Comparison of ENCODE assay signal across 8 mouse cellular contexts in genomic region chr14:30479361-30479948, GRCm38 (mm10). TPM values are rescaled to one million over a fixed set of nuclear protein-coding genes. Genes with fewer than 3 reads are reported as not detected.
DNase-seq lines count a peak whose midpoint lies in the region; ATAC-seq lines count a peak whose summit lies in the region.

Gene Dcp1a, plus strand, starts transcription at chr14:30479535.

- peak within 1 kb of the TSS; percentile 88 to 94 for H3K4me3 ChIP-seq in heart, embryonic 14.5 days (ENCODE audit: control insufficient read depth in 1 of 2, insufficient read depth in 1 of 2, low read depth in 1 of 2, low read length in 2 of 2)
- H3K4me3 ChIP-seq in liver, embryonic 13.5 days (replicated peaks), result peak within 1 kb of the TSS; percentile 93
- peak within 1 kb of the TSS; percentile 94 for H3K4me3 ChIP-seq in stomach, embryonic 16.5 days (replicated peaks; ENCODE audit: low read length)

- no peaks in the 10 kb centered on the region for H3K27me3 ChIP-seq in heart, embryonic 14.5 days (ENCODE audit: control insufficient read depth, insufficient read depth, low read length)
- H3K27me3 ChIP-seq in liver, embryonic 13.5 days, result no peaks in the 10 kb centered on the region
- H3K27me3 ChIP-seq in stomach, embryonic 16.5 days (ENCODE audit: control insufficient read depth, insufficient read depth, low read length), result no peaks in the 10 kb centered on the region

- peak within 1 kb of the TSS; percentile 92 for H3K9ac ChIP-seq in heart, embryonic 14.5 days (ENCODE audit: low read length)
- peak within 1 kb of the TSS; percentile 92 for H3K9ac ChIP-seq in liver, embryonic 13.5 days
- H3K9ac ChIP-seq in stomach, embryonic 16.5 days (ENCODE audit: low read length), result peak within 1 kb of the TSS; percentile 94

- peak; percentile 82 for DNase-seq in c-Kit-negative CD71-positive TER-119-positive erythroid progenitor cells, embryonic 14.5 days (ENCODE audit: low read depth, low spot score)
- DNase-seq in fibroblast of lung, adult 2 months (ENCODE audit: low read depth), result peak; percentile 94
- peak; percentile 97 for DNase-seq in kidney, postnatal 14 days
- peak; percentile 93 for DNase-seq in liver, embryonic 13.5 days
- DNase-seq in neural tube, embryonic 10.5 days (ENCODE audit: extremely low spot score, low spot score), result peak; percentile 94

- H3K4me2 ChIP-seq in heart, embryonic 14.5 days (ENCODE audit: low read length), result peak within 1 kb of the TSS; percentile 82
- H3K4me2 ChIP-seq in liver, embryonic 13.5 days, result peak within 1 kb of the TSS; percentile 89
- H3K4me2 ChIP-seq in stomach, embryonic 16.5 days (ENCODE audit: low read depth, low read length), result peak within 1 kb of the TSS; percentile 57

- peaks cover 26% of the 10 kb centered on the region for H3K36me3 ChIP-seq in heart, embryonic 14.5 days (ENCODE audit: control insufficient read depth, insufficient read depth, low read length)
- peaks cover 25% of the 10 kb centered on the region for H3K36me3 ChIP-seq in liver, embryonic 13.5 days
- 0 out of 2 replicates have a peak, but pooled peaks cover 4% of the 10 kb centered on the region for H3K36me3 ChIP-seq in stomach, embryonic 16.5 days (ENCODE audit: control insufficient read depth, insufficient read depth, low read length)

- H3K9me3 ChIP-seq in heart, embryonic 14.5 days (ENCODE audit: control insufficient read depth, low read length), result no peaks in the 10 kb centered on the region
- H3K9me3 ChIP-seq in liver, embryonic 13.5 days (replicated peaks), result no peaks in the 10 kb centered on the region
- H3K9me3 ChIP-seq in stomach, embryonic 16.5 days (replicated peaks; ENCODE audit: control insufficient read depth, low read length), result no peaks in the 10 kb centered on the region

- ATAC-seq in CD4-positive, CD25-positive, alpha-beta regulatory T cell, adult 4 months, result peak; percentile 99
- peak; percentile 97 for ATAC-seq in heart, embryonic 14.5 days (ENCODE audit: insufficient number of reproducible peaks, insufficient read depth, low FRiP score, low read depth)
- ATAC-seq in liver, embryonic 13.5 days (ENCODE audit: low read depth), result peak; percentile 99
- peak; percentile 99 for ATAC-seq in stomach, embryonic 16.5 days (ENCODE audit: insufficient read depth, low FRiP score)

- WGBS in heart, embryonic 14.5 days, result 1% methylated on average over 39 of the region's 39 CpGs
- WGBS in liver, embryonic 13.5 days (ENCODE audit: insufficient replicate concordance), result under 1% methylated on average over 39 of the region's 39 CpGs
- under 1% methylated on average over 39 of the region's 39 CpGs for WGBS in stomach, embryonic 16.5 days

- peaks cover 0 to 9% of the 10 kb centered on the region in 2 experiments; a peak in 2 of 4 replicates for H3K4me1 ChIP-seq in heart, embryonic 14.5 days (ENCODE audit: control insufficient read depth in 2 of 2, insufficient read depth in 2 of 2, low read length in 2 of 2)
- H3K4me1 ChIP-seq in liver, embryonic 13.5 days (replicated peaks), result peaks cover 17% of the 10 kb centered on the region
- peaks cover 7% of the 10 kb centered on the region for H3K4me1 ChIP-seq in stomach, embryonic 16.5 days (ENCODE audit: control insufficient read depth, insufficient read depth, low read length)

- H3K27ac ChIP-seq in heart, embryonic 14.5 days (replicated peaks in 1 of 2; ENCODE audit: control insufficient read depth in 1 of 2, insufficient read depth in 1 of 2, low read depth in 2 of 2, low read length in 2 of 2), result peak within 1 kb of the TSS; percentile 79 to 94
- peak within 1 kb of the TSS; percentile 83 for H3K27ac ChIP-seq in liver, embryonic 13.5 days
- peak within 1 kb of the TSS; percentile 87 for H3K27ac ChIP-seq in stomach, embryonic 16.5 days (ENCODE audit: low read length)

RNA-seq across cellular contexts. Expression of gene Dcp1a, which starts in this region (rescaled TPM):
- 10 to 100 TPM; 28.1 to 63.9 TPM for polyA plus RNA-seq in CD4-positive, CD25-positive, alpha-beta regulatory T cell, adult 4 months (2017; shearing (Covaris generic))
- 16.1 and 20.8 TPM in 2 replicates for polyA plus RNA-seq in heart, embryonic 14.5 days (2014; fragmentation: Nextera tagmentation; extraction: Ambion mirVana)
- 8.5 and 10.6 TPM in 2 replicates for polyA plus RNA-seq in liver, embryonic 13.5 days (2015; fragmentation: Nextera tagmentation; extraction: Ambion mirVana)
- polyA plus RNA-seq in stomach, embryonic 16.5 days (2015; fragmentation: Nextera tagmentation; extraction: Ambion mirVana), result 24.2 and 24.5 TPM in 2 replicates

Comparison
In these comparisons a context has a peak if more than half of its experiments do, and no peak if none do; other contexts are left out.
1. Peak in every context shown above with its lines: DNase-seq, ATAC-seq, H3K4me3 ChIP-seq and H3K27ac ChIP-seq.